Mouse (Mus musculus) left cerebral cortex, postnatal 25 days (tissue): ENCODE measurements around the gene Rnf185. TPM values are rescaled to one million over a fixed set of nuclear protein-coding genes. Genes with fewer than 3 reads are reported as not detected.

Experiments used
- DNase-seq, 2 experiments: peaks; one replicate each; pipeline ENCODE4 v3.0.0; 2022; ENCODE audit warnings: low spot score in 2 of 2, mixed read lengths in 1 of 2
- intact Hi-C: fragments of 180-260 bp; cut with DNase I; formaldehyde crosslinking; loops from one replicate; pipeline ENCODE4 v1.15.1; 2025
- total RNA-seq, 2 experiments: library from RNA; stranded (reverse); gene quantifications; 2 replicates each; pipeline ENCODE4 v1.2.3; 2021

Gene Rnf185
- total RNA-seq, 2 experiments from 2014 or later, result 27.5 to 29.2 TPM

DNA sequence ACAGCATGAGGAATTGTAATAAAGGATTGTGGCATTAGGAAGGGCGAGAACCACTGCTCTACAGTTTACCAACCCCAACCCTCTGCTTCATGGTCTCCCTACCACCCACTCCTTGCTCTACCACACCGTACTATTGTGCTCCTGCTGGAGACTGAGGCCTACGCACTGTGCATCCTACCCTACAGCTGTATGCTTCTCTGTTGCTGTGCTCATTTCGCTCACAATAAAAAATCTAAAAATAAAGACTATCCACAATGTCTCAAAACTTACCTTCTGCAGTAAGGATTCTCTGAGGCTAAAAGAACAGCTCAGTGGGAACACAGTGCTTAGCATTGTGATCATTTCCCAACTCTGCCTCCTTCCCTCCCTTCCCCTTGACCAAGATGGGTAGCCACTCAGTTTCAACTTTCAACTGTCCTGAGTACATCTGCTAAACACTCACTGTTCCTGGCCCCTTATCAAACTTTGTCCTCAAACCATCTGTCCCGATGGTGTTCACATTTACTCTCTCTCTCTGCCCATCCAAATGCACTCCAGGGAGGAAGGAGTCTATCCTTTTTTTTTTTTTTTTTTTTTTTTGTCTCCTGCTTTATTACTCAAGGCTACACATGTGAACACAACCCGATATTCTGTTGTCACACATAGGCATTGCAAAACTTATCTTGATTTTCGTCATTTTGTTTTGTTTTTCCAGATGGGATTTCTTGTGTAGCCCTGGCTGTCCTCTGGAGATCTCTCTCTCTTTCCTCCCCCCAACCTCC is 47.7 kb downstream of the Rnf185 start:
- peak in 1 of 2 experiments; percentile 41 for DNase-seq
- intact Hi-C loops, result no loop called here

DNA sequence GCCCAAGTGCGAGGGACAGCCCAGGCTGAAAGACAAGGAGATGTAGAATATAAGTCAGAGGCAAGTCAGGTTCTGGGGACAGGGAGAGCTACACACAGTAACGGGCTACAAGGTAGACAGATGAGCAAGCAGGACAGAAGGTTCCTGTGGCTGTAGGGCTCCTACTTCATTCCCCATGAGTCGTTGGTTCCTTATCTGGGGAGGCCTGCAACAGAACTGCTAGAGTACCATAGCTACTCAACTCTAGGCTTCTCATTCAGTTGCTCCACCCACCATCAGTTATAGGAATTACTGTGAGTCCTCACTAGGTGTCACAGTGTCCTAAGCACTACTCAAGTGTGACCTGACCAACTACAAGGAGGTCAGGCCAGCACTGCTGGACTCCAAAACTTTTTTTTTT is 49.1 kb downstream of the Rnf185 start:
- intact Hi-C loops, result no loop called here
- no peak for DNase-seq

DNA sequence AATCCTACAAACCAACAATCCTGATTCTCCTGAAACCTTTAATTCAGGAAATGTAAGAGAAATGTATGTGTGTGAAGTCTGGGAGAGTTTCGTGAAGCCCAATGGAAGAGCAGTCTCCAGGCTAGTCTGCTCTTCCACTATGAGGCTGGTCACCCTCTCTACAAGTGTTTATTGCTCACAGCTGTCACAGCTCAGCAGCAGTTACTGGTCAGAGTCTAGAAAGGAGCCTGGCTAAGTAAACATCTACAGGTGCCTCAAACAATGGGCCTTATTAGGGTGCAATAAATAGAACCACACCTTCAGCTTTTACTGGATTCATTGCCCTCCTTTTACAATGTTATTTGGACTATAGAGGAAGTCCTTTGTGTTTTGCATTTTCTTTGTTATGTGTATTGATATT is 53.8 kb downstream of the Rnf185 start:
- no peak for DNase-seq
- intact Hi-C loops, result no loop called here

DNA sequence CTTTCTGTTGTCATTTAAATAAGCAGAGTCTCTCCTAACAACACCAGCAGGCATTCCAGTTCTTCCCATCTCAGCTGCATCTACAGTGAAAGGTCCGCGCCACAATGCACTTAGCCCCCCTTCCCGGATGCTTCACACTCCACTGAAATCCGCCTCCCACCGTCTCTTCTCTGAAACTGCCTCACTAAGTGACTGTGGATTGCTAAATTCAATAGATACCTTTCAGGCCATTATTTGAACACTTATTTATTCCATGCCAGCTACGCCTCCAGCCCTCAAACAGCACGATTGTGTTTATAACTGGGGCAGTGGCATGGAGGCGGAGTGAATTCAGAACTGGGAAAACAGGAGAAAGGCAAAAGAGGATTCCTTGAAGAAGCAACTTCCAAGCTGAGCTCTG is 55.6 kb downstream of the Rnf185 start:
- peak; percentile 11 to 53 for DNase-seq
- intact Hi-C loops, result no loop called here

DNA sequence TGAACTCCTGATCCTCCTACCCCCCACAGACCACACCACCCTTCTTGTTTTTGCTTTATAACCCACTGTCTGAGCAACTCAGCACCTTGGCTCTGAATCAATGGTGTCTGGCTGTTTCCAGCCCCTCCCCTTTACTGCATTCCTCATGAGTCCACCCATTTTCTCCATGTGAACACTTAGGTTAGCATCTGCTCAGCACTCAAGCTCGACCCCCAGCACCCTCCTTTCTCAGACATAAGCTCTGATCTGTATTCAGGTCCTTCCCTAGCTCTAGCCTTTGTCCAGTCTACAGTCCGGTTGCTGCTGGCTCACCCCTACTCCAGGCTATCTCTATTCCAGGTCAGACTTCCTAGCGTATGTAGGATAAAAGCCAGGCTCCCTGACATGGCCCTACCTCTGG is 56.1 kb downstream of the Rnf185 start:
- DNase-seq, result no peak
- intact Hi-C loops, result no loop called here

DNA sequence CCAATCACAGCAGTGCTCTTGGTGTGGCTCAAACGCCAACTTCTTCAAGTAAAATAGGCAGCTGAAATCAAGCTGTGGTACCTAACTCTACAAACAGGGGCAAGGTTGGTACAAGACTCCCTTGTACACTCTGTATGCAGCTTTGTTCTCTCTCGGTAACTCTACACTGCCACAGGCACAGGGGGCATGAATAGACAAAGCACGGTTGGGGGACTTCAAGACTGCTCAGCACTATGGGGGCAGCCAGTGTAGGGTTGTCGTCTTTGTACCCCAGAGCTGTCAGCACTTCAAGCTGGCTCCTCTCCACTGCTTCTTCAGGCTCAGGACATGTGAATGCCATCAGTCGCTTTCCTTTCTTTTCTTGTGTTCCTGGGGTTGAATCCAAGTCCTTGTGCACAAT is 57.6 kb downstream of the Rnf185 start:
- intact Hi-C loops, result no loop called here
- DNase-seq, result no peak

DNA sequence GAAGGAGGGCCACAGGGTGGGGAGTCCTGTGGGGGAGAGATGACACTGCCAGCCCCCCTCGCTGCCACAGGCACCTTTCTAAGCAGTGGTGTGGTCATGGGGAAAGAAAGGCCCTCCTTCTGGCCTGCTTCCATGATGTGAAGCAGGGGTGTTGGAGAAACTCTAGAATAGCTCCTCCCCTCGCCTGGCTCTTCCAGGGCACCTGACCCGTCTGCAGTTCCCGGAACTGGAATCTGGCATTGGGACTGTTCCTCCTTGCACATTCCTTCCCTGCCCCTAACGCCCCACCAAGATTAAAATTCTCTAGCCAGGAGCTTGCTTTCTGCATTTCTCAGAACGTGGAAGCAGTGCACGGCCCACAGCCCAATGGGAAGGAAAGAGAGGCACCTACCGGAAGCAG is 59.6 kb downstream of the Rnf185 start:
- intact Hi-C loops, result no loop called here

DNA sequence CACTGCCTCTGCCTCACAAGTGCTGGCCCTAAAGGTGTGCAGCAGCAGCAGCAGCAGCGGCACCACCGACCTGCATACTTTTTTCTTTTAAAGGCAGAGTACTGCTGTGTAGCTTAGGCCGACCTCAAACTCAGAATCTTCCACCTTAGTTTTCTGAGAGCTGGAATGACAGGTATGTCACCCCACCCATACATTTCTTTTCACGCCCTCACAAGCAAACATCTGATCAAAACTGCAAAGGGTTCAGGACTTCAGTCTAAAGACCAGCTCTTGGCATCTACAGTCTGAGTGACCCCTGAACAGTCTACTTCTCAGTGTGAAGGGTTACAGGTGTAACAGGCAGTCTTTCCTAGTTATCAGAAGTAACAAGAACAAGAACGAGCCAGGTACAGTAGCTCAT is 61.4 kb downstream of the Rnf185 start:
- intact Hi-C loops, result no loop called here
- no peak for DNase-seq

More for the DNA sequence above, 59.6 kb downstream of the Rnf185 start:
- DNase-seq, result no peak

DNA sequence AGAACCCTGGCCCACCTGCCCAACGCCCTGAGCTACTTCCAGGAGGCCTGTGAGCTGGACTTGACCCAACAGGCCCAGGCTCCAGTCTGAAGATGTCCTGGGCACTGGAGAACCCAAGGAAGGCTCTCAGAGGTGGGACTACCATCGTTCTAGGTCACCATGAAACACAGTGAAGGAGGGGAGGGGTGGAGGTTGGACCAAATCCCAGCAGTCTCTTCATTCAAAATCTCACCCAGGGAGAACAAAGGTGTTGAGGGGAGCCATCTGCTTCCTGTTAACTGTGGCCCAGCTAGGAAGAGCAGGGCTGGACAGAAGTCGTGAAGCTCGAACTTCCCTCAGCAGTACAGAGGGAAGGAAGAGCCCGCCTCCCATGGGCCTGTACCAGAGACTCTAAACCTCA is 62.2 kb downstream of the Rnf185 start:
- intact Hi-C loops, result loop anchor here (5.0 kb wide), 1 partner anchor 62 kb away; the partner anchor contains the start of gene Rnf185
- no peak for DNase-seq

DNA sequence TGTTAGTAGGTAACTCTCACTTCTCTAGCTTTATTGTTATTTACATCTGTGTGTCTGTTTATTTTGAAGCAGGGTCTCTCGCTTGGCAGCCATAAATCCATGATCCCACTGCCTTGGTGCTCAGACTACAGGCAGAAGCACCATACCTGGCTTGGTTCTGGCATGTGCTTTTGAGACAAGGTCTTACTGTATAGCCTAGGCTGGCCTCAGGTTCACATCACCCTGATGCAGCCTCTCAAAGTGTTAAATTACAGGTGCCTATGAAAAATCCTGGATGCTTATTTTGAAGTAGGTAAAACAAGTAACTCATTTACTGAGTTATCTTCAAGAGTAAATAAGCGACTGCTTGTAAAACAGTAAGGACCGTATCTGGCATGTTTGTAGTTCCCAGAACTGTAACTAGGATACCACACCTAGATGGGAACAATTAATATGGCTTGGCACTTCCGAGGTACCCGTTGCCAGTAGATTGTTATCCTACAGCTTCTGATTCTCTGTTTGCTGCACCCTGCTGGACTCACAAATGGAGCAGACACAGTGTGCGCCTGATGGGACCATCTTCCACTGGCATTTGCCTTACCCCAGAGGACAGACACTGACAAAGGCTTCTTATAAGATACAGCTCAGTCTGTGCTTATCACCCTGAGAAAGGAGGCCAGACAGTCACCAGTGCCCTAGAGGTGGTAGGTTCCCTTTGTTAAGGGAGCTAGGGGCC is 64.5 kb downstream of the Rnf185 start:
- no peak for DNase-seq
- intact Hi-C loops, result loop anchor here (1.0 to 5.0 kb wide), 3 partner anchors 22 to 127 kb away; partner anchors contain the start of genes Limk2, Rnf185 and Selenom

DNA sequence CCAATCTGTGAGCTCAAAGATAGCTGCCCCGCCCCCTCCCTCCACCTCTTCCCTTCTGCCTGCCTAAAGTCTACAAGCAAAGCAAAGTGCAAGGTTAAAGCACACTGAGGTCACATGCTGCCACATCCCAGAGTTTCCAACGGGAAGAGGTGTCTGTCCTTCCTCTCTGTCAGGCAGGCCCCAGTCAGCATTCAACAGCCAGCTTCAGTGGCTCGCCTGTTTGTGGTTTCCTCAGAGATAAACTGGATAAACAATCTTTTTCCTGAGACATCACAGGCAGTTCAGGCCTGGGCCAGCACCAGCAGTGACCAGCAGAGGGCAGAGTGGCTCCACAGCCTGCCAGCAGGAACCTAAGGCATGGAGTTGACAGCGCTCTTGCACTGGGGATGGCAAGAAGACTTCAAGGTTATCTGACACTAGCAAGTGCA is 65.2 kb downstream of the Rnf185 start:
- intact Hi-C loops, result loop anchor here (1.0 to 5.0 kb wide), 3 partner anchors 22 to 128 kb away; partner anchors contain the start of genes Limk2, Rnf185 and Selenom
- peak; percentile 85 to 88 for DNase-seq

DNA sequence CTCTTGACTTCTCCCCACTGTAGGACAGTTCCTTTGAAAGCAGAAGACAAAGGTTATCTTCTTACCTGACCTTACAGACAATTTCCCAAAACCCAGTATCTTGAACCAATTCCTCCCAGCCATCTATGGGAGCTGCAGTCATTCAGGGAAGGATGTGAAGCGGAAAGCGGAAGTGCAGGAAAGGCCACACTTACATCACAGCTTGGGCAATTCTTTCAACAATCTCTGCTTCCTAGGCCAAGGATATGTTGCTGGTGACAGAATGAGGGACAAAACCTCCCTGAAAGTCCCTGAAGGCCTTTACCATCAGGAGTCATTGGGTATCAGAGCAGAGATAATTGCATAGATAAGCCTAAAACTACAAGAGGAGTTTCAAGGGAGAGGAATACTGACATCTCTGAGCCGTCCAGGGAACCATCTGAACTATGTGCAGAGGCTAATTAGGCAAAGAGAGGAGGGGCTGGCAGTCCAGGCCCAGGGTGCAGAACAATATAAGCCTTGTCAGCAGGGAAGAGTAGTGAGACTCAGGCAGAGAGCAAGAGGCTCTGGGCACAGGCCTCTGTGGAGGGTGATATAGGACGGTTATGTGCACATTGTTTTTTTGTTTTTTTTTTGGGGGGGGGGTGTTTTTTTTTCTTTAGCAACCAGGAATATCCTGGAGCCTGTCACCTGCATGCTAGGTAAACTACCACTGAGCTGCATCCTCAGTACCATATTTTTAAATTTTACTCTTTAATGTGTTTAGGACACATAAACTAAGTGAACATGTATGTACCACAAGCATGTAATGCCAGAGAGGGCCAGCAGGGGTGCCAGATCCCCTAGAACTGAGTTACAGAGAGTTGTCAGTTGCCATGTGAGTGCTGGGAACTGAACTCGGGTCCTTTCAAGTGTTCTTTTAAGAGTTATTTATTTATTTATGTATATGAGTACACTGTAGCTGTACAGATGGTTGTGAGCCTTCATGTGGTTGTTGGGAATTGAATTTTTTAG is 69.3 kb downstream of the Rnf185 start:
- intact Hi-C loops, result no loop called here
- no peak for DNase-seq

DNA sequence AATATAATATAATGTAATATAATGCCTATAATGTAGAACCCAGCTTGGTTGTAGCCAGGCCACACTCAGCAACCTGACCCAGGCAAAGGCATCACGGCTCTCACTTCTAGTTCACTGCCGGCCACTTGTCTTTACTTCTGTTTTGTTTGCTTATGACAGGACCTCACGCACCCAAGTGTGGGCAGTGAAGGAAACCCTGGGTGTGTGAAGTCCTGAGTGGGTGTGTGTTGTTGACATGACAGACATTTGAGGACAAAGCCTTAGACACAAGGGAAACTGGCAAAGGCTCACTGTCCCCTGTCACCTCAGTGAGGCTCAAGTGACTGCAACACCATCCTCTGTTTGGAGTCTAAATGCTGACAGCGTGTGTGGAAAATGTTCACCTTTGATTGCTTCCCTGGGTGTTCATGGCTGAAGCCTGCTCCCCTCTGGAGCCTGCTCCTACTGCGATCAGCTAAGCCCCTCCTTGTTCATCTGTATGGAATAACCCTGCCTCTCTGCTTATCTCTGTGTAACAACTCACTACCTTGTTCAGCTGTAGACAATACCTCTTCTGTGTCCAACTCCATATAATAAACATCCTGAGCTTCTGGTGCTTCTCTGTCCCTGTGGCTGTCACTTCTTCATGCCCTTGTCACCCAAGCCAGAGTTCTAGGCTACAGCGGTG is 70.9 kb downstream of the Rnf185 start:
- intact Hi-C loops, result no loop called here
- DNase-seq, result no peak

DNA sequence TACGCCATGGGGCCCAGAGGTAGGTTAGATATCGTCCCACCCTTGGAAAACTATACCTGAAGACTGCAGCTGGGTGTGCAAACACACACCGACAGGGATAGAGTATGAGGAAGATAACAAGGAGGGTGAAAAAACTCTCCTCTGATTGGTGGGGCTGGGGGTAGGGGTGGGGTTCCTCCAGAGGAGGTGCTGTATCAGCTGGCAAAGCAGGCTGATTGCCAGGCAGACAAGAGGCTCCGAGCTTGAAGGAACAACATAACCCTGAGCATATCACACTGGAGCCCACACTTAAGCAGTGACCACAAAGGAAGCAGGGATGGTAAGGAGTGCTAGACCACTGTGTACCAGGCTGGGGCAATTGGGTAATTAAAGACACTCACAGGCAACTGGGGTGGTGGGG is 72.7 kb downstream of the Rnf185 start:
- no peak for DNase-seq
- intact Hi-C loops, result no loop called here

DNA sequence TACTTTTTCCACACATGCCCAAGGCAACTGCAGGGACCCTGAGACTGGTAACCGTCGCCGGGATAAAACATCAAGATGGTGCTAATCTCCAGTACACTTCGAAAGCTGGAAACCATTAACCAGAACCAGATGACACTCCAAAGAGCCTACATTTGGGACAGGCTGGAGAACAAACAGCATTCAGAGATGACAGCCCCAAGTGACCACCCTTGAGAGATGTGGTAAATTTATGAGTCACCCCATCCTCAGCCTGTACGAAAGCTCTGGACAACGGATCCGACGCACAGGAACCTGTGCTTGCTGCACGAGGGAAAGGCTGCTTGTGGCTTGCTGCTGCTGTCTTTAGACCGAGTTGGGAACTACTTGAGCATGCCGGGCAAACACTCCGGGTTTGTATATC is 77.4 kb downstream of the Rnf185 start:
- intact Hi-C loops, result no loop called here
- DNase-seq, result no peak

DNA sequence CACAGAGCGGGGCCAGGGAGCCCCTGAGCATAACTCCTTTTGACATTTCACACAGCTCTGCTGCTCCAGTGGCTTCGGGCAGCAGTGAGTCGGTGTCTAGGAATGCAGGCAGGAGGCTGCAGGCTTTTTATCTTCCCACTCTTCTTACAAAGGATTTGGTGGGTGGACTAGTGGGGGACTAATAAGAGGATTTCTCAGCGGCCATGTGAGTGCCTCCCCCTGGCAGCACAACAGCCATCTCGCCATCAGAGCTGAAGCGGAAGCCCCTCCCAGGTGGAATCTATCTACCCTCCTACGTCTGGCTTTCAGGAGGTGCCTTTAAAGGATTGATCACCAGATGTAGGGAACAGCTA is 77.9 kb downstream of the Rnf185 start:
- DNase-seq, result peak in 1 of 2 experiments; percentile 16
- intact Hi-C loops, result no loop called here

DNA sequence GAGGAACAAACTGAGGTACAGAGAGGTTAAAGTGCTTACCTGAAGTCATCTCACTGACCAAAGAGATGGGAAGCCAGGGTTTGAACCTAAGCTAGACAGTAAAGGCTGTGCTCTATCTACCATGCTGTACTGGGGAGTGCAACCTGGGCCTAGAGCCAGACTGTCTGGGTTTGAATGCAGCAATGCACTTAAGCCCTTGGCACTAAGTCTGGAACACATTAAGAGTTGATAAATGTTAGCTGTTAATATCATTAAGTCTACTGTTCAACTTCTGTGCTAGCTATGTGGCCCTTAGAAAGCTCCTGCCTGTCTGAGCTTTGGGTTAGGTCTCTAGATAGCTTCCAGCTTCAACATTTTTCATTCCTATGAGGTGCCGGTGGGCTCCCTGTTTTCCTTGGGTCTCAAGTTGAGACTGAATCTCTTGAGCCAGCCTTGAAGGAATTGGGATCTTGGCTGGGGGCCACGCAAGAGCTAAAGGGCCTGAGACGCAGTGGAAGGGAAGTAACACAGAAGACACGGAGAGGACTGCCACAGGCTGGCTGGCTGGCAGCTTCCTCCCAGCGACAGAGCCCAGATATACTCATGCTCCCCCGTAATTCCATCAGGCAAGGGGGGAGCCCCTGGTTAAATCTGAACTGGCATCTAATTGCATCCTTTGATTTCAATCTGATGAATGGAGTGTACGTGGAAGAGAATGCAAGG is 78.4 kb downstream of the Rnf185 start:
- intact Hi-C loops, result no loop called here
- peak in 1 of 2 experiments; percentile 21 for DNase-seq

DNA sequence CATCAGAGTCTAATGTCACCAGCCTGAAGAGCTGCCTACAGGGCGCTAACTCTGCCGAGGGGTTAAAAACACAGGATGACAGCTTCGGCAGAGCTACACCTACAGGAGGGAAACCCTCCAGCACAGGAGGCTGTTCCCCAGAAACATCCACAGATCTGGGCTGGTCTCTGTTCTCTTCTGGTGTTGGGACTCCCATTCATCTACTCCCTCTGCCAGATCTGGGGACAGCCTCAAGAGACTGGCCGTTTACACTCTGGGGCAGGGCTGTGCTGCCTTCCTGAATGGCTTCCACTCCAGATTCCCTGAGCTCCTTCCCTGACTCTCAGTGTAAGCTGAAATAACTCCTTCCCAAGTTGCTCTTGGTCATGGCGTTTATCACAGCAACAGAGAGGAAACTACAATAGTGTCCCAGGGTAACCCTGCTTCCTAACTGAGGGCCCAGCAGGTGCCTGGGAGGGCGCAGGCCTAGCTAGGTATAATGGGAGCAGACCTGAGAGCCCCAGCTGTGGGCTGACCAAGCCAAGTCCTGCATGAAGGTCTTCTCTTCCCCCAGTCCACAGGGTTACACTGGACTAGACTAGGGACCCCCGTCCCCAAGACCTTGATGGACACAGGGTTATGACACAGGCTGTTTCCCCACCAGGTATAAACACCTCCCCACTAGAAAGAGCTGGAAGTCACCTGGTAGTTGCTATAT is 80.4 kb downstream of the Rnf185 start:
- intact Hi-C loops, result no loop called here
- DNase-seq, result no peak
